Mouse (Mus musculus) ES-E14 (cell line): ENCODE measurements around the gene Morn4.

Experiments used
- HCFC1 ChIP-seq: IDR thresholded peaks from 2 replicates; pipeline ENCODE4 v1.6.1; 2012; ENCODE audit warnings: low read length, inconsistent platforms, borderline replicate concordance; ENCODE audit not compliant: insufficient read depth
- MAFK ChIP-seq: IDR thresholded peaks from 2 replicates; pipeline ENCODE4 v1.6.1; 2014; ENCODE audit warnings: mild to moderate bottlenecking, low read depth, low read length, inconsistent platforms; ENCODE audit not compliant: insufficient read depth

DNA sequence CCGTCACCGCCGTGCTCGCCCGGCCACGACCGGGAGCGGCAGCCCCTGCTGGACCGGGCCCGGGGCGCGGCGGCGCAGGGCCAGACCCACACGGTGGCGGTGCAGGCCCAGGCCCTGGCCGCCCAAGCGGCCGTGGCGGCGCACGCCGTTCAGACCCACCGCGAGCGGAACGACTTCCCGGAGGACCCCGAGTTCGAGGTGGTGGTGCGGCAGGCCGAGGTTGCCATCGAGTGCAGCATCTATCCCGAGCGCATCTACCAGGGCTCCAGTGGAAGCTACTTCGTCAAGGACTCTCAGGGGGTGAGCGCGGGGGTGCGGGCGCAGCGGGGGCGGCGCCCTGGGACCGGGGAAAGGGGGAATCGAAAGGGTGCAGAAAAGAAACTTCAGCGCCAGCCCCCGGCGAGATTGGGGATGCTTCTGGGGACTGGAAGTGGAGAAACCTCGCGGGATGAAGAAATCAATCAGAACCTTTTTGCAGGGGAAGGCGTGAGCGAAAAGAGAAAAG lies 4.5 kb upstream of the Morn4 start:
- TF ChIP-seq HCFC1 (no peak), MAFK (no peak)
